Mouse (Mus musculus) myocyte (in vitro differentiated cells): Measurements from ENCODE around the gene Gm11492.

Experiments used
- E2F4 ChIP-seq: IDR thresholded peaks from one replicate; pipeline ENCODE4 v1.6.1; 2011; ENCODE audit warnings: mild to moderate bottlenecking, control low read depth, moderate library complexity; ENCODE audit not compliant: insufficient read depth
- MAX ChIP-seq: IDR thresholded peaks from one replicate; pipeline ENCODE4 v1.6.1; 2011; ENCODE audit warnings: low read depth, mild to moderate bottlenecking, control low read depth
- MYOG ChIP-seq, 3 experiments: IDR thresholded peaks; one replicate each; pipeline ENCODE4 v1.6.1; 2011; ENCODE audit warnings: control low read depth in 2 of 3, low read depth in 2 of 3, mild to moderate bottlenecking in 2 of 3; ENCODE audit not compliant: insufficient read length in 2 of 3, control insufficient read depth in 1 of 3, insufficient read depth in 1 of 3
- POLR2A ChIP-seq: IDR thresholded peaks from one replicate; pipeline ENCODE4 v1.6.1; 2011; ENCODE audit warnings: low read depth, mild to moderate bottlenecking, control low read depth, moderate library complexity; ENCODE audit not compliant: insufficient read length
- POLR2AphosphoS2 ChIP-seq: IDR thresholded peaks from one replicate; pipeline ENCODE4 v1.6.1; 2011; ENCODE audit warnings: low read depth, control low read depth; ENCODE audit not compliant: insufficient read length
- TCF3 ChIP-seq: IDR thresholded peaks from one replicate; pipeline ENCODE4 v1.6.1; 2011; ENCODE audit warnings: low read depth, control low read depth; ENCODE audit not compliant: insufficient read length

- TF ChIP-seq POLR2A (no peak), MAX (no peak), E2F4 (no peak), MYOG (IDR thresholded peaks at IDR 0.05; ENCODE audit: control insufficient read depth in 1 of 3, insufficient read depth in 1 of 3, insufficient read length in 2 of 3, low read depth in 2 of 3) (no peak), TCF3 (no peak), POLR2AphosphoS2 (no peak)
Observed at GRCm38 (mm10) chr11:87568255-87568953, 2.0 kb downstream of the Gm11492 start, which contains the start of gene Sept4.
